Mouse (Mus musculus) Muller cell, postnatal 12 days (primary cell): Measurements from ENCODE around the gene Arf4.
A peak's percentile ranks its signal among the peaks of the same experiment; 100 is the strongest.
"Not testable (repeated sequence)": the region's sequence is repeated elsewhere in the genome, so short reads cannot be mapped to it uniquely, and the experiment has no call there.

Experiments used
- DNase-seq: peaks from one replicate; pipeline ENCODE4 v3.0.0-alpha.2; 2015; ENCODE audit errors: inconsistent ontology term

Arf4 gene

DNA sequence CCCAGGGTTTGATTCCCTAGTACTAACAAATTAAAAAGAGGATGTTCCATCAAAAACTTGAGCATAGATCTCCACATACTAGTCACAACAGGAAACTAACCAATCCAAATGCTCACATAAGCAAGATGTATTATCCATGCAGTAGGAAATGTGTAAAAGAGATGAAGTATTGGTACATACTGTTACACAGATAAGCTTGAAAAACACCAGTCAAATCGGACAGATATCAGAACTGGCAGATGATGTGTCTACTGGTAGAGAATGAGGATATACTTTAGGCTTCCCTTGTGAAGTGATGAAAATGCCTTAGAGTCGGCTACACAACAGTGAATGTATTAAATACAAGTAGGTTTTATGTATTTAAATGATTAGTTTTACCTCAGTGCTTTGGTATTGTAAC, 24.6 kb downstream of the Arf4 start:
- DNase-seq = no peak

DNA sequence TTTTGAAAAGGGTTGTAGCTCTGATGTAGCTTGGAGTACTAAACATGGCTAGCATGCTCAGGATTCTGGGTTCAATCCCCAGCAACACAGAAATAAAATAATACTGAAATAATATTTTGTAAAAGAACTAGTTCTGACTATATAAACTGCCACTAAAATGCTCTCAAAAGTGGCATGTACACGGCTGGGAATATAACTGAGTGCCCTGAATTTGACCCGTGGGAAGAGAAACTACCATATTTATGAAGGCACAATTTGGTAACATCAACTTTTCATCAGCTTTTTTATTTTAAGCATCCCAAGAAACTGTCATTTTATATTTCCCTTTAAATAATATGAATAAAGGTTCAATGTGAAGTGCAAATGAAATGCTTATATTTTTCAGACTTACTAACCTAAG, 26.0 kb downstream of the Arf4 start:
- no peak for DNase-seq

DNA sequence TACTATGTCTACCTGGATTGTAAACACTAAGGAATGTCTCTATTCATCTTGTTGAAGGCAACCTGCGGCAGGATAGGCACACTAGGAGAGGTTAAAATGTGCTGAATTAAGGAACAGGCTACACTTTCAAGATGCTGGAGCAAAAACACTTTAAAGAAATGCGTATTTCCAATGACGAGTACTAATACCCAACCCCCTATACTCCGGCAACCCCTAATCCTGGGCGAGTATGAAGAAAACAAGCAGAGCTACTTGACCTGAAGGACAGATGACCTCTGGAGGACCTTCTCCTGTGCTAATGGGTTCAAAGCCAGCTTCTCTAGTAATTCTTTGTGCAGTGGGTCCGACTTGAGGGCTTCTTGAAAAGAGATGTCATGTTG, 30.1 kb downstream of the Arf4 start:
- peak; percentile 36 for DNase-seq

- DNase-seq = peak; percentile 55
Measured at GRCm38 (mm10) chr14:26668371-26669291, 30.8 kb downstream of the Arf4 start.

GRCm38 (mm10) chr14:26669292-26670073, 31.6 kb downstream of the Arf4 start, which contains the start of gene Pde12:
Pde12 (minus strand) TSS chr14:26669883.
- DNase-seq = peak; percentile 98

DNA sequence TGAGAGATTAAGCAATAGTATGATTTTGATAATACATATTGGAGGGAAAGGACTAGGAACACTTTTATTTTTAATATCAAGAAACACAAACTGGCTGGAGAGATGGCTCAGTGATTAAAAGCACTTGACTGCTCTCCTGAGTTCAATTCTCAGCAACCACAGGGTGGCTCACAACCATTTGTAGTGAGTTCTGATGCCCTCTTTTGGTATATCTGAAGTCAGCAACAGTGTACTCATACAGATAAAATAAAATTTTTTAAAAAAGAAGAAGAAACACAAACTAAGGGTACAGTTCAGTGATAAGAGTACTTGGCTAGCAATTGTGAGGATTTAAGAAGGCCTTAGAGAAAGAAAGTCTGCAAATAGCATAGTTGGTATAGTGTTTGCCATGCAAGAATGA, 33.1 kb downstream of the Arf4 start:
- DNase-seq = no peak

DNA sequence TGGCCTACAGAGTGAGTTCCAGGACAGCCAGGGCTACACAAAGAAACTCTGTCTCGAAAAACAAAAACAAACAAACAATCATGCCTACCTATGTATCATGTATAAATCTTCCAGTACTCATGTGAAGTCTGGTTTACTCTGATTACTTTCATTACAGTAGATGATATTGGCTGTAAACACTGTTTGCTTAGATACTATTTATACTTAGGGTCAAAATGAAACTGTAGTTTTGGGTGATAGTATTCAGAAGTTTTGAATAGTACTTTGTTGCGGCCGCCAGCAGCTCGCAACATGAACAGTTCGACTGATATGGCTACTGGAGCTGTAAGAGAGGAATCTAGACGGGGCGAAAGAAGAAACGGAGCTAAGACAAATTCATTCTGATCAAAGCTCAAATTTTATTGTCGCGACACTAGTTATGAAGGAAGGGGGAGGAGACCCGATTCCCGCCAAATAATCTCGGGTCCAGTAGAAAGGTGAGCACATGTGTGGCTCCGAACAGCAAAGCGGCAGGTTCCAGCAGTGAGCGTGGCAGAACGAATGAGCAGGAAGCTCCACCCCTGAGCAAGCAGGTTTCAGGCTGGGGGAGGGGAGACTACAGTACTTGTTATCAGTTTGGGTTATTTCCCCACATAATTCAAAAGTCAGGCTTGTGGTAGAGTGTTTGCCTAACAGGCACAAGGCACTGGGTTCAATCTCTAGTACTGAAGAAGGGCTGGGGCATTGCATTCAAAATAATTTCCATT, 34.2 kb downstream of the Arf4 start:
- not testable (repeated sequence) for DNase-seq

DNA sequence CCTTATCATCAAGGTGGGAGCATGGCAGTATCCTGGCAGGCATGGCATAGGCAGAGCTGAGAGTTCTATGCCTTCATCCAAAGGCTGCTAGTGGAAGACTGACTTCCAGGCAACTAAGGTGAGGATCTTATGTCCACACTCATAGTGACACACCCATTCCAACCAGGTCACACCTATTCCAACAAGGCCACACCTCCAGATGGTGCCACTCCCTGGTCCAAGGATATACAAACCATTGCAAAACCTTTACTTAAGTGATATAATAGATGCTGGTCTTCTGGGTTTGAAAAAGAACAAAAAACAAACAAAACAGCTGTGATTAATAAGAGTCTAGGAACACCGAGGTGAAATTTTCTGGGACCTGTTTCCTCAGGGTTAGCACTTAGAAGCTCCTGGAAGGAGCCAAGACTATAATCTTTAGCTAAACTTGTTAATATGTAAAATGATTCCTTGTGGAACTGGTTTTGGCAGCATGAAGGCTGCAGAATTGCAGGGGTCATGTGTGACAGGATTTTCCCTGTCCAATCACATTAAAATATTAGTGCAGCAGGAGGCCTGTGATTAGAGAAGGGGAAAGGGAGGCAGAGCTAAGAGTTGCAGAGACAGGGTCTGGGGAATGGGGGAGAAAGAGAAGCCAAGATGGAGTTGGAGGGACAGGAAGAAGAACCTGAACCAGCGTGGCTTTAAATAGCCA, 36.7 kb downstream of the Arf4 start:
- DNase-seq = not testable (repeated sequence)

DNA sequence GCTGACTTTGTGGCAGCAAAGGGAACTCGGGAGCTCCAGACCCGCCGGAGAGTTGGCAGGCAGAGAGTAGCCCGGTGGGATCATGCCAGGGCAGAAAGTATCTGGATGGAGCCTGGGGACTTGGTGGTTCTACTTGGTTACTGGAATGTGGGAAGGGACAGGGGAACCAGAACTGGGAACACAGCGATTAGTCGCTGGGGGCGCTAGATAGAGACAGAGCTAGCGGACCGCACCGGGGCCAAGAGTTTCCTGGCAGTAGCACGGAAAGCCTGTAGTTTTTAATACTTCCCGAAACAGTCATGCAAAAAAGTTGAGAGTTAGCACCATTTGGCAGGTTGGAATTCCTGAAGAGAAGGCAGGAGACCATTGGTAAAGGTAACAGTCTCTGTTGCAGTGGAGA, 37.5 kb downstream of the Arf4 start:
- DNase-seq = no peak

DNA sequence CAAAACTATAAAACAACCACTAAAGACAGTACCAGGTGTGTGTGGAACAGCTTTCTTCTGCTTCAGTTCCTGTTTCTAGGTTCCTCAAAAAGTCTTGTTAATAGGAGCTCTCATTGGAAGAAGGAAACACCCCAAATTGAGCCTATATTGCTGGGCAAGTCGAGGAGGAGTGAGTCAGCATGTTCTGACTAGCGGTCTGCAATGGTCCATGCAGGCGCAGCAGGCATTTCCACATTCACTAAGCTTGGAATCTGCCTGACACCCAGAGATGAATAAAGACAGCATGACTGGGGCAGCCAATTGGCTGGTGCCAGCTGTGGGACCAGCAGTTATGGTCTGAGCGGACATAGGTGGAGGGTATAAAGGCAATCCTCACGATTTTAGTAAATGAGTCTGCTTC, 37.9 kb downstream of the Arf4 start:
- DNase-seq = no peak

DNA sequence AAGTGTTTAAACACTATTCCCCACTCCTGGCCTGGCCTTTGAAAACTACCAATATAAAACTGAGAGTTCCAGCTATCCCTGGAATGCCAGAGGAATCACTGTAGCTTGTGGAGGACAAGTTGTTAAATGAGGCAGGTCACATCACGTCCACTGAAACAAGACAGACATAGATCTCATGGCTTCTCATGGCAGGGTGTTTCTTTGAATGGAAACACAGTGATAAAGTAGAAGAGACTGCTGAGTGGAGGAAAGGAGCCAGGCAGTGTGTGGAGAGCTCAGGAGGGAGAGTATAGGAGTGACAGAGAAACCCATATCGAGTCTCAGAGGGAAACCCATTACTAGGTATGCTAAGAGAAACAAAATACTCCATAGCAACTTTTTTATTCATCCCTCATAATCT, 52.9 kb downstream of the Arf4 start:
- DNase-seq = no peak

- DNase-seq = no peak
Measured at GRCm38 (mm10) chr14:26691363-26691762, 53.5 kb downstream of the Arf4 start.

DNA sequence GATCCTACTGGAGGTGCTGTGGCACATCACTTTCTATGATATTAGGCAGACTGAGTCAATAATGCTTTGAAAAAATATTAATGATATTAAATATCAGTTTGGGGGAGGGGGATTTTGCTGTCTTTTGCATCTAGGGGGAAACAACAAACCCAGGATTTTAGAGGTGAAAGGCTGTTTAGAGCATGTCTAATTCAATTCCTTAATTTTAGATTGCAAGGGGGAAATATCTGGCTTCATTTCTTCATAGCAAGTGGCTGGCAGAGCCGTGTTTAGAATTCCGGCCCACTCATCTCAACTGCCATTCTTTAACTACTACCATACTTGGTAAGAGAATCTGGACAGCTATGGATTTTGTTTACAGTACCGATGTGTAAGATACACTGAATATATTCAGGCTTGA, 55.1 kb downstream of the Arf4 start, which contains the start of gene Dnah12:
TSS of gene Dnah12 (plus strand) at position 301 of the 400 bp plus-strand sequence.
- no peak for DNase-seq

DNA sequence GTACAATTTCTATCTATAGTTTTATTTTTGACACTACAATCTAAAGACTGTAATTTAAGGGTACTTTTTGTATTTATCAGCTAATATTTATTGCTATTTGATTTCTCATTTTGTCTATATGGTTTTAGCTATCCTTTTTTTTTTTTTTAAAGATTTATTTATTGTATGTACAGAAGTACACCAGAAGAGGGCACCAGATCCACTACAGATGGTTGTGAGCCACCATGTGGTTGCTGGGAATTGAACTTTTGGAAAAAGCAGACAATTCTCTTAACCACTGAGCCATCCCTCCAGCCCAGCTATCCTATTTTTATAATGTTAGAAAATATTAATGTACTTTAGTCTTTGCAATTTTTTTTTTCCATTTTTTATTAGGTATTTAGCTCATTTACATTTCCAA, 60.0 kb downstream of the Arf4 start:
- DNase-seq = no peak

- DNase-seq = not testable (repeated sequence)
Measured at GRCm38 (mm10) chr14:26705246-26705645, 67.4 kb downstream of the Arf4 start.
